Mouse (Mus musculus) spleen, embryonic (tissue): Measurements from ENCODE around the gene Dnajb12.

Experiments
- CTCF ChIA-PET: fragments of 350-600 bp; sonication (Branson Sonifier 250); formaldehyde crosslinking; loops from one replicate; lab custom pipeline; 2022; lab: Charles Lee

Gene Dnajb12

GRCm38 (mm10) chr10:59945416-59945815 is 66.1 kb downstream of the Dnajb12 start:
- CTCF ChIA-PET: interaction anchor here (0.7 kb wide), 1 partner anchor 73 kb away, joined by 3 read pairs; no protein-coding TSS in a partner anchor

- CTCF ChIA-PET: interaction anchor here (0.6 to 1.2 kb wide), 2 partner anchors 9 to 30 kb away, joined by 3 read pairs; no protein-coding TSS in a partner anchor
Measured at GRCm38 (mm10) chr10:59946362-59946761, 67.0 kb downstream of the Dnajb12 start.

GRCm38 (mm10) chr10:59947296-59948073 is 68.1 kb downstream of the Dnajb12 start:
- CTCF ChIA-PET: interaction anchor here (0.5 to 1.3 kb wide), 3 partner anchors 18 to 52 kb away, joined by 3 to 4 read pairs (median 3); no protein-coding TSS in a partner anchor

- CTCF ChIA-PET: no interaction called here
Measured at GRCm38 (mm10) chr10:59948363-59949254, 69.3 kb downstream of the Dnajb12 start.
